Mouse (Mus musculus): Measurements from ENCODE around the gene Pkdrej. TPM values are rescaled to one million over a fixed set of nuclear protein-coding genes. Genes with fewer than 3 reads are reported as not detected.

Pkdrej gene
- polyA plus RNA-seq, 1 experiment: 0.05 TPM

DNA sequence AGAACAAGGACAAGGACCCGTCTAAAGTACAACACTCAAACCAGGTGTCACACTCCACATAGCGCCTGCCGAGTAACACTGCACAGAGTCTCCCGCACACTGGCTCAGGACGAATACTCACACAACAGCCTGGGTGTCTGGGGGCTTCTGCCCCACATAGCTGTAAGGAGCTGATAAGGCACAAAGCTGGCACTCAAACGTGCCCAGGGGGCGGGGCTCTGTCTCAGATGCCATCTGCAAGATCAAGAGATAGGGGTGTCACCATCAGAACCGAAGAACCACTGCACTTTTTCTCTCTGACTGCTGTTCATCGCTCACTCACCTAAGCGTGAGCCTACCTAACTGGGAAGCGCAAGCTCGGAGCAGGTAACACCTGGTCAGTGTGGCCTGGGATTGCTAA, 12.4 kb downstream of the Pkdrej start:
- H3K4me1 ChIP-seq (ENCODE audit: control insufficient read depth, insufficient read depth, low read length): peaks cover 3% of the 10 kb centered on the region; the same call in 1 of the 2 replicates
- no peak for DNase-seq
- TF ChIP-seq CTCF (conservative IDR thresholded peaks at IDR 0.05; ENCODE audit: insufficient read depth, insufficient read length, low read depth, low read length) (no peak), POLR2A (IDR thresholded peaks at IDR 0.05; ENCODE audit: low read depth, low read length) (no peak)
- no peak overlapping the region for H3K27ac ChIP-seq (ENCODE audit: insufficient read depth, low read depth, low read length)
- 85% methylated on average over 12 of the region's 12 CpGs for WGBS
- no peaks in the 10 kb centered on the region for H3K27me3 ChIP-seq (replicated peaks; ENCODE audit: control insufficient read depth, insufficient read depth, low read length)
- no peak overlapping the region for H3K4me3 ChIP-seq (ENCODE audit: insufficient read depth, low read depth, low read length)
- no peaks in the 10 kb centered on the region for H3K36me3 ChIP-seq (ENCODE audit: control insufficient read depth, insufficient read depth, low read length)

DNA sequence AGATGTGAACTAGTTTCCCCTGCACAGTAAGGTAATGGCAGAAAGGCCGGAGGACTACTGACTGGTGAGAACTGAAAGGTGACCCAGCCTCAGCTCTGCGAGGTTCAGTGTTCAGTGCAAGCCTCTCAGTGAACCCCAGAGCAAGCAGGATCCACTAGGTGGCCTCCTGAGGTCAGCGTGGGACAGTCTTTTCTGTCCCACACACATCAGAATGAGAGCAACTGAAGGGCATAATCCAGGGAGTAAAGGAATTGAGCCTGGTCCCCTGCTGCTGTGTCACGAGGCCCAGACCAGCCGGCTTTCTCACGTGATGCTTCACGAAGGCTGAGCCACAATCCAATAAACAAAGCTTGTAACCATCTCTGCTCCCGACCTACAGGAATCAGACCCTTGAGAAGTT, 13.1 kb downstream of the Pkdrej start:
- peak; percentile 42 for TF ChIP-seq CTCF (conservative IDR thresholded peaks at IDR 0.05; ENCODE audit: insufficient read depth, insufficient read length, low read depth, low read length)
- no peak for TF ChIP-seq POLR2A (IDR thresholded peaks at IDR 0.05; ENCODE audit: low read depth, low read length)
- WGBS: 57% methylated on average over 8 of the region's 8 CpGs
- Histone ChIP-seq H3K27me3 (replicated peaks; ENCODE audit: control insufficient read depth, insufficient read depth, low read length) (no peaks in the 10 kb centered on the region), H3K4me1 (ENCODE audit: control insufficient read depth, insufficient read depth, low read length) (peaks cover 3% of the 10 kb centered on the region; the same call in 1 of the 2 replicates), H3K27ac (ENCODE audit: insufficient read depth, low read depth, low read length) (0 out of 2 replicates have a peak overlapping the region, but pooled peaks have one; percentile 7), H3K36me3 (ENCODE audit: control insufficient read depth, insufficient read depth, low read length) (no peaks in the 10 kb centered on the region), H3K4me3 (ENCODE audit: insufficient read depth, low read depth, low read length) (no peak overlapping the region)
- peak; percentile 47 for DNase-seq

DNA sequence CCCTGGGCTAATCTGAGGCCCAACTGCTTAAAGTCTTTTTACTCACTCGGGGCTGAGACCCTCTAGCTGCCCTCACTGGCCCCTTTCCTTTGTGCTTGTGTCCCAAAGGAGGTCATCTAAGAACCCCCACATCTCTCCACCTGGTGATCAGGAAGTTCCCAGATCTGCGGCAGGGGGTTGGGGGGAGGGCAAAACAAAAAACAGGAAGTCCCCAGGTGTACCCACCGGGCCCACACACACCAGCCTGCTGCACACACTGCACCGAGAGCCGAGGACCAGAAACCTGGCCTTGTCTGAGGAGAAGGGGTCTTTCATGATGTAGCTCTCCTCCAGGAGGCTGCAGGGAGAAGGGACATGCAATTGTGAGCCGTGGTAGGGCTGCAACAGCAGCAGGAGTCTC, 13.5 kb downstream of the Pkdrej start:
- Histone ChIP-seq H3K4me3 (ENCODE audit: insufficient read depth, low read depth, low read length) (no peak overlapping the region), H3K4me1 (ENCODE audit: control insufficient read depth, insufficient read depth, low read length) (peaks cover 3% of the 10 kb centered on the region; the same call in 1 of the 2 replicates), H3K36me3 (ENCODE audit: control insufficient read depth, insufficient read depth, low read length) (no peaks in the 10 kb centered on the region), H3K27ac (ENCODE audit: insufficient read depth, low read depth, low read length) (0 out of 2 replicates have a peak overlapping the region, but pooled peaks have one; percentile 7), H3K27me3 (replicated peaks; ENCODE audit: control insufficient read depth, insufficient read depth, low read length) (no peaks in the 10 kb centered on the region)
- 74% methylated on average over 6 of the region's 6 CpGs for WGBS
- TF ChIP-seq POLR2A (IDR thresholded peaks at IDR 0.05; ENCODE audit: low read depth, low read length): no peak
- TF ChIP-seq CTCF (conservative IDR thresholded peaks at IDR 0.05; ENCODE audit: insufficient read depth, insufficient read length, low read depth, low read length): no peak
- DNase-seq: no peak

DNA sequence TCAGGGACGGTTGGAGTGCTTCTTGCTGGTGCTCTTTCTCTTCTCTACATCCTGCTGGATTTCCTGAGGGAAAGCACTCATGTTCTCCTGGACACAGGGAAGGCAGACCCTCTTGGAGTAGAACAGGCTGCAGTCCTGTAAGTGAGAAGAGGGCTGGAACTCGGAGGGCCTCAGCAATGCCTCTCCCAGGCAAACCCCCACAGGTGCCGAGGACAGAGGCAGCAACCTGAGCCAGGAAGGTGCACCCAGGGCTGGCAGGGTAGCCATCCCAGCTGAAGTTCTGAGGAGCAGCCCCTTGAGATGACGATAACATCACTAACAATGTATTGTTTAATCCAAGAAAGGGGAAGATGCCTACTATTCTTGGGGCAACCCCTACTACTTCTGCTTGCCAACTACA, 14.1 kb downstream of the Pkdrej start:
- Histone ChIP-seq H3K4me3 (ENCODE audit: insufficient read depth, low read depth, low read length) (no peak overlapping the region), H3K27me3 (replicated peaks; ENCODE audit: control insufficient read depth, insufficient read depth, low read length) (no peaks in the 10 kb centered on the region), H3K27ac (ENCODE audit: insufficient read depth, low read depth, low read length) (no peak overlapping the region), H3K36me3 (ENCODE audit: control insufficient read depth, insufficient read depth, low read length) (no peaks in the 10 kb centered on the region), H3K4me1 (ENCODE audit: control insufficient read depth, insufficient read depth, low read length) (peaks cover 3% of the 10 kb centered on the region; the same call in 1 of the 2 replicates)
- TF ChIP-seq POLR2A (IDR thresholded peaks at IDR 0.05; ENCODE audit: low read depth, low read length) (no peak), CTCF (conservative IDR thresholded peaks at IDR 0.05; ENCODE audit: insufficient read depth, insufficient read length, low read depth, low read length) (no peak)
- no peak for DNase-seq
- WGBS: 82% methylated on average over 4 of the region's 4 CpGs

DNA sequence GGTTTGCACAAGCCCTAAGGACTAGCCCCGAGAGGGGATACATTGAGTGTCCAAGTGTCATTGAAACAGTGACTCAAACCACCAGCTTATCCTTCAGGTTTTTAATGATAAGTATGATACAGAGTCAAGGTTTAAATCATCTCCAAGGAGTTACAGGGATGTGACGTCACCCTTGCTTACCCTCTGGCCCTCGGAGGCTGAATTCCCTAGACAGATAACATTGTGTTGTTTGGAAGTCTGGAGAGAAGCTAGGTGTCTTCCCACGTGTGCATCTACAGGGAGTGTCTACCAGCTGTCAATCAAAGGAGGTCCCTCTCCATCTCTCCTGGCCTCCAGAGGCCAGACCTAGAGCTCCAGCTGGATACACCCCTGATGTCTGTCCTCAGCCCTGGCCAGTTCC, 14.6 kb downstream of the Pkdrej start:
- WGBS: 67% methylated on average over 4 of the region's 4 CpGs
- no peak overlapping the region for H3K27ac ChIP-seq (ENCODE audit: insufficient read depth, low read depth, low read length)
- no peak overlapping the region for H3K4me3 ChIP-seq (ENCODE audit: insufficient read depth, low read depth, low read length)
- no peaks in the 10 kb centered on the region for H3K27me3 ChIP-seq (replicated peaks; ENCODE audit: control insufficient read depth, insufficient read depth, low read length)
- TF ChIP-seq CTCF (conservative IDR thresholded peaks at IDR 0.05; ENCODE audit: insufficient read depth, insufficient read length, low read depth, low read length) (no peak), POLR2A (IDR thresholded peaks at IDR 0.05; ENCODE audit: low read depth, low read length) (no peak)
- peaks cover 3% of the 10 kb centered on the region; the same call in 1 of the 2 replicates for H3K4me1 ChIP-seq (ENCODE audit: control insufficient read depth, insufficient read depth, low read length)
- no peak for DNase-seq
- H3K36me3 ChIP-seq (ENCODE audit: control insufficient read depth, insufficient read depth, low read length): no peaks in the 10 kb centered on the region

DNA sequence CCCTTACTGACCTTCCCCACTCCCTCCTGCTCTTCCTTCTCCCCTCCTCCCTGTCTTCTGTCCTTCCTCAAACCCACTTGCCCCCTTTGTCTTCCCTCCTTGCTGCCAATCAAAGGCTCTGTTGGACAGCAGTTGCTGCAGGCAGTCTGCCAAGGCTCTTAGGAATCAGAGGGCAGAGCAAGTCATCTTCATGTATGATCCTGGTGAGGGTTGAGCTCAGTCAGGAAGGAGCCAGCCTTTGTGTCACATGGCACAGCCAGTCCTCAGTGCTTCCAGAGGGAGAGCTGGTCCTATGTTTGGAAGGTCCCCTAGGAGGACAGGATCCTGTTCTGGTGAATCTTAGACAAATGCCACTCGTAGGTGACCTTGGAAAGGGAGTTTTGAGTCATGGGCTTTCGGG, 18.6 kb downstream of the Pkdrej start:
- Histone ChIP-seq H3K36me3 (ENCODE audit: control insufficient read depth, insufficient read depth, low read length) (peaks cover 1% of the 10 kb centered on the region), H3K27me3 (replicated peaks; ENCODE audit: control insufficient read depth, insufficient read depth, low read length) (no peaks in the 10 kb centered on the region), H3K4me3 (ENCODE audit: insufficient read depth, low read depth, low read length) (no peak overlapping the region), H3K27ac (ENCODE audit: insufficient read depth, low read depth, low read length) (no peak overlapping the region), H3K4me1 (ENCODE audit: control insufficient read depth, insufficient read depth, low read length) (no peaks in the 10 kb centered on the region; the same call in 1 of the 2 replicates)
- peak; percentile 53 for DNase-seq
- TF ChIP-seq POLR2A (IDR thresholded peaks at IDR 0.05; ENCODE audit: low read depth, low read length) (no peak), CTCF (conservative IDR thresholded peaks at IDR 0.05; ENCODE audit: insufficient read depth, insufficient read length, low read depth, low read length) (no peak)
- WGBS: 83% methylated on average over 2 of the region's 2 CpGs

DNA sequence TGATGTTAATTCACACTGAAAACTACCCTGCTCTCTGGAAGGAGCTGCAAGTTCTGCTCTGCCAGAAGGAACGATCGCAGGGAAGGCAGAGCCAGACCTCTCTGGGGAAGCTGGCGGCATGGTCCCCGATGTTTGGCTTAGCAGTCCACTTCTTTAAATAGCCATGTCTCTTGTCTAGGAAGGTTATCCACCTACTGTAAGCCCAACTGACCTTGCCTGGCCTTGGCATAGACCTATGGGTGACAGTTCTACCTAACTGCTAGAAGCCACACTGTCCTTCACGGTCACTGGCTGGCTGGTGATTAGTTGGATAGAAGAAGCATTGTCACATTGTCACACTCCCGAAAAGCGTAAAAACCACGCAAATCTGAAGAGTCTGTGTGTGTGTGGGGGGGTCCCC, 22.9 kb downstream of the Pkdrej start:
- WGBS: 97% methylated on average over 8 of the region's 8 CpGs
- Histone ChIP-seq H3K4me3 (ENCODE audit: insufficient read depth, low read depth, low read length) (no peak overlapping the region), H3K27me3 (replicated peaks; ENCODE audit: control insufficient read depth, insufficient read depth, low read length) (no peaks in the 10 kb centered on the region), H3K4me1 (ENCODE audit: control insufficient read depth, insufficient read depth, low read length) (no peaks in the 10 kb centered on the region), H3K27ac (ENCODE audit: insufficient read depth, low read depth, low read length) (no peak overlapping the region), H3K36me3 (ENCODE audit: control insufficient read depth, insufficient read depth, low read length) (peaks cover 1% of the 10 kb centered on the region)
- TF ChIP-seq POLR2A (IDR thresholded peaks at IDR 0.05; ENCODE audit: low read depth, low read length) (no peak), CTCF (conservative IDR thresholded peaks at IDR 0.05; ENCODE audit: insufficient read depth, insufficient read length, low read depth, low read length) (no peak)
- DNase-seq: no peak
